Mouse (Mus musculus) heart, adult 8-10 months (tissue): Measurements from ENCODE around the gene Frat1. TPM values are rescaled to one million over a fixed set of nuclear protein-coding genes. Genes with fewer than 3 reads are reported as not detected.

Source experiments
- DNase-seq: peaks from one replicate; pipeline ENCODE4 v3.0.0; 2022; ENCODE audit warnings: low spot score
- total RNA-seq, 4 experiments: library from RNA; stranded (reverse); gene quantifications; 2 replicates each; pipeline ENCODE4 v1.2.4; 2022

Gene Frat1
- total RNA-seq = 1 to 10 TPM; 1.9 to 4.5 (median 3.4) TPM

- peak; percentile 87 for DNase-seq
Observed at GRCm38 (mm10) chr19:41829381-41830105, at the start of gene Frat1. Gene Frat1, plus strand, starts transcription at chr19:41829970.

GRCm38 (mm10) chr19:41786896-41787295 is 42.9 kb upstream of the Frat1 start:
- no peak for DNase-seq

- DNase-seq = no peak
Observed at GRCm38 (mm10) chr19:41789110-41789961, 40.4 kb upstream of the Frat1 start.

- DNase-seq = no peak
Observed at GRCm38 (mm10) chr19:41791384-41791783, 38.4 kb upstream of the Frat1 start.

GRCm38 (mm10) chr19:41792934-41793486 is 36.8 kb upstream of the Frat1 start:
- no peak for DNase-seq

- no peak for DNase-seq
Observed at GRCm38 (mm10) chr19:41794017-41794416, 35.8 kb upstream of the Frat1 start.

GRCm38 (mm10) chr19:41794901-41795300 is 34.9 kb upstream of the Frat1 start:
- DNase-seq = no peak

- DNase-seq = no peak
Observed at GRCm38 (mm10) chr19:41796148-41796760, 33.5 kb upstream of the Frat1 start.

- no peak for DNase-seq
Observed at GRCm38 (mm10) chr19:41796789-41797327, 32.9 kb upstream of the Frat1 start.

GRCm38 (mm10) chr19:41797536-41797935 is 32.2 kb upstream of the Frat1 start:
- DNase-seq = no peak

GRCm38 (mm10) chr19:41800451-41800850 is 29.3 kb upstream of the Frat1 start:
- no peak for DNase-seq

- no peak for DNase-seq
Observed at GRCm38 (mm10) chr19:41800986-41801741, 28.6 kb upstream of the Frat1 start.

GRCm38 (mm10) chr19:41801742-41802369 is 27.9 kb upstream of the Frat1 start, which contains the start of gene Arhgap19:
Gene Arhgap19, minus strand, starts transcription at chr19:41802047.
- peak; percentile 97 for DNase-seq

- DNase-seq = no peak
Observed at GRCm38 (mm10) chr19:41803322-41803721, 26.4 kb upstream of the Frat1 start.

GRCm38 (mm10) chr19:41805831-41806230 is 23.9 kb upstream of the Frat1 start:
- DNase-seq = no peak

- DNase-seq = no peak
Observed at GRCm38 (mm10) chr19:41807497-41807896, 22.3 kb upstream of the Frat1 start.

GRCm38 (mm10) chr19:41808104-41808634 is 21.6 kb upstream of the Frat1 start:
- DNase-seq = no peak

- DNase-seq = no peak
Observed at GRCm38 (mm10) chr19:41810074-41810473, 19.7 kb upstream of the Frat1 start.

GRCm38 (mm10) chr19:41812525-41812924 is 17.2 kb upstream of the Frat1 start:
- no peak for DNase-seq

GRCm38 (mm10) chr19:41813374-41813773 is 16.4 kb upstream of the Frat1 start:
- no peak for DNase-seq
